Mouse (Mus musculus): ENCODE measurements around the gene Gpi1. TPM values are rescaled to one million over a fixed set of nuclear protein-coding genes. Genes with fewer than 3 reads are reported as not detected.

Gene Gpi1
- polyA plus RNA-seq (2011; ENCODE audit: insufficient read length, low read depth, missing spikeins), result 244 and 331 TPM in 2 replicates

DNA sequence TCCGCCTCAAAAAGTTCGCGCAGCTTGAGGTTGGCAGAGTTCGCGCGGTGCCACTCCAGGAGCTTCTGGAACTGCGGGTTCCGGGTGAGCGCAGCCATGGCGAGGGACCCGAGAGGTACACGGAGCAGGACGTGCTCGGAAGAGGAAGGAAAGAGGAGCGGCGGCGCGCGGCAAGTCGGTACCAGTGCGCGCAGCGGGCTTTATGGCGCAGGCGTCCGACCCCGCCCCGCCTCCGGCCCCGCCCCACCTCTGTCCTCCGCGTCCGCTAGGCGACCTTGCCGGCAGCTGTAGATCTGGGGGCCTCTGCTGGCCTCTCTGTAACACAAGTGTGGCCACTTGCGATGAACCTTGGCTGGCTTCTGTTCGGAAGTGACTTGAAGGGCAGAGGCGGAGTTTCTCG, at the start of gene Gpi1:
Gpi1 (minus strand) TSS at position 221 of the 400 bp plus-strand sequence.
- Histone ChIP-seq H3K4me3 (ENCODE audit: insufficient read depth, low read length) (peak within 1 kb of the TSS; percentile 88), H3K27ac (ENCODE audit: insufficient read depth, low read length) (peak within 1 kb of the TSS; percentile 79), H3K4me1 (ENCODE audit: control insufficient read depth, insufficient read depth, low read length) (peaks cover 12% of the 10 kb centered on the region)
- 0 out of 2 replicates have a peak, but pooled peaks have one; percentile 3 for TF ChIP-seq CTCF (IDR thresholded peaks at IDR 0.05; ENCODE audit: borderline replicate concordance, insufficient read depth, low read length)
- TF ChIP-seq POLR2A (IDR thresholded peaks at IDR 0.05; ENCODE audit: low read depth, low read length), result peak; percentile 96

DNA sequence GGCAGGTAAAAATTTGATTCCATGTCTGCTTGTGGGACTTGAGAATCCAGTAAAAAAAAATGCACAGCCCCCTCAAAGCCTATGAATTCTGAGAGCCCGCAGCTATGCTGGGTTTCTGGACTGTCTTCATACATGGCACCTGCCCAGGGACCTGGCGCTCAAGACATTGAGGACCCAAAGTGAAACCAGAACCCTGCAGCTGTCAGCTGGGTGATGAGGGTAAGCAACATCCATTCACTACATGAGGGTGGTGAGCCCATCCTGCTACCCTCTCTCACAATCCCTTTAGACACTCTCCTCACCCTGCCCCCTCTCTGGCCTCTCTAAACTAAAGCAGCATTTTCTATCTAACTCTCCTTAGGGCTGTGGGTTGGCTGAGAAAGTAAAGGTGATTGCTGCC, 47.5 kb upstream of the Gpi1 start:
- H3K4me3 ChIP-seq (ENCODE audit: insufficient read depth, low read length), result no peak overlapping the region
- H3K4me1 ChIP-seq (ENCODE audit: control insufficient read depth, insufficient read depth, low read length), result 0 out of 2 replicates have a peak, but pooled peaks cover under 1% of the 10 kb centered on the region
- TF ChIP-seq CTCF (IDR thresholded peaks at IDR 0.05; ENCODE audit: borderline replicate concordance, insufficient read depth, low read length), result no peak
- no peak for TF ChIP-seq POLR2A (IDR thresholded peaks at IDR 0.05; ENCODE audit: low read depth, low read length)
- no peak overlapping the region for H3K27ac ChIP-seq (ENCODE audit: insufficient read depth, low read length)

DNA sequence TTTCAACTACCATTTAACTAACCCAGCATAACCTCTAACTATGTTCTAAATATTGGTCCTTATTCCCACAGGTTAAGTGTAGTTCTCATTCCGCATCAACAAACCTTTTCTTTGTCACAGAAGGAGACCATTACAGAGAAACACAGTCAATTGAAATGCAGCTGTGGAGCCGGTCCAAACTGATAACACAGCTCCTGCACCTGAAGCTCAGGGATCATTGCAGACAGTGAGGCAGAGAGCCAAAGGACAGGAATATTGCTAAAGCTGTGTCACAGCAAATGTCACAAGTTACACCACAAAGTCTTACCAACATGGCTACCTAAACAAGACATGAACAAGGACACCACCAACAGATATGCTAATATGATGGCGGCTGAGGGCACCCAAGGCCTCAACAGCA, 45.9 kb upstream of the Gpi1 start:
- Histone ChIP-seq H3K4me3 (ENCODE audit: insufficient read depth, low read length) (no peak overlapping the region), H3K27ac (ENCODE audit: insufficient read depth, low read length) (no peak overlapping the region), H3K4me1 (ENCODE audit: control insufficient read depth, insufficient read depth, low read length) (0 out of 2 replicates have a peak, but pooled peaks cover 4% of the 10 kb centered on the region)
- no peak for TF ChIP-seq CTCF (IDR thresholded peaks at IDR 0.05; ENCODE audit: borderline replicate concordance, insufficient read depth, low read length)

DNA sequence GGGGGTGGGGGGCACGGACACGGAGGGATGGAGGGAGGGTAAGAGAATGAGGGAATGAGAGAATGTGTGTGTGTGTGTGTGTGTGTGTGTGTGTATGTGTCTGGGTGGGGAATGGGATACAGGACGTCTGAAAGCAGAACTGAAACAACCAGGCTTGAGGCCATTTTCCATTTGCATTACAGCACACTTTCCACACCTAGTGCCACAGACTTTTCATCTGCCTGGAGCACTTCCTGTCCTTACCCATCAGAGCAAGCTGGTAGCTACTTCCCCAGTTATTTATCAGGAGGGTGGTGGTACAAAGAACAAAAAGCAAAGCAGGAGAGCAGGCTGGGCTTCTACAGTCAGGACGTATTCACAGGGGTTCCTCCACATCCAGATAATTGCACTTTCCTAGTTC, 42.3 kb upstream of the Gpi1 start:
- no peak for TF ChIP-seq CTCF (IDR thresholded peaks at IDR 0.05; ENCODE audit: borderline replicate concordance, insufficient read depth, low read length)
- no peak for TF ChIP-seq POLR2A (IDR thresholded peaks at IDR 0.05; ENCODE audit: low read depth, low read length)
- H3K4me1 ChIP-seq (ENCODE audit: control insufficient read depth, insufficient read depth, low read length), result peaks cover 18% of the 10 kb centered on the region
- H3K4me3 ChIP-seq (ENCODE audit: insufficient read depth, low read length), result no peak overlapping the region
- no peak overlapping the region for H3K27ac ChIP-seq (ENCODE audit: insufficient read depth, low read length)

DNA sequence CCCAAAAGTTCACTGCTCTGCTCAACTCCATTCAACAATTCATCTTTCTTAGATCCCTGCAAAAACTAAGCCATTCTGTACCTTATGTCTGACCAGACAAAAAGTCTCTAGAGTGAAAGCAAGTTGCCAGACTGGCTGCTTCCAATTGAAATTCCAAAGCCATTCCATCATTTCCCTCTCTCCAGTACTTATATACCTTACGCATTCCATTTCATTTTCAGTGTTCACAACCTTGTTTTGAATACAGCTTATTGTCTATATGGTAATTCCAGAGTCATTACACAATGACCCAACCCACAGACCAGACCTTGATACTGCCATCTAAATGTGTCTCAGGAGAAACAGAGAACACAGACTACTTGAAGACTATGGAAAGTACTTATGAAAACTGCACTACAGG, 38.3 kb upstream of the Gpi1 start:
- Histone ChIP-seq H3K4me1 (ENCODE audit: control insufficient read depth, insufficient read depth, low read length) (peaks cover 27% of the 10 kb centered on the region), H3K27ac (ENCODE audit: insufficient read depth, low read length) (peak overlapping the region; percentile 97)
- TF ChIP-seq POLR2A (IDR thresholded peaks at IDR 0.05; ENCODE audit: low read depth, low read length) (no peak), CTCF (IDR thresholded peaks at IDR 0.05; ENCODE audit: borderline replicate concordance, insufficient read depth, low read length) (no peak)

DNA sequence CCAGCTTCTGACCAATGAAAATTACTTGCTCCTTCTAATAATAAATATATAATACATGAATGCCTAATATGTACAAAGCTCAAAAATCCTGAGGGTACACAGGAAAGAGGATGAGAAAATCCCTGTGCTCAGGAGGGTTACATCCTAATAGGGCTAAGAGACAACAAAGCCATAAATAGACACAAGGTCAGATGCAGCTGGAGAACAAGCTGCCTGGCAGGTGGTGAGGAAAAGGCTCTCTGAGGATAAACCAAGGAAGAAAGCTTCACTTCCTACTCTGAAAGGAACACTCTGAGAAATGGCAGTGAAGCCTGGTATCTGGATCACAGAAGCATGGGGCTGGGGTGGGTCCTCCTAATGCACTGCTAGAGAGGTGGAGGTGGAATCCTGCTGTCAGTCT, 36.3 kb upstream of the Gpi1 start:
- TF ChIP-seq POLR2A (IDR thresholded peaks at IDR 0.05; ENCODE audit: low read depth, low read length) (no peak), CTCF (IDR thresholded peaks at IDR 0.05; ENCODE audit: borderline replicate concordance, insufficient read depth, low read length) (no peak)
- Histone ChIP-seq H3K4me3 (ENCODE audit: insufficient read depth, low read length) (no peak overlapping the region), H3K27ac (ENCODE audit: insufficient read depth, low read length) (peak overlapping the region; percentile 19; the same call in 1 of the 2 replicates), H3K4me1 (ENCODE audit: control insufficient read depth, insufficient read depth, low read length) (peaks cover 23% of the 10 kb centered on the region)

More for the DNA sequence above, 38.3 kb upstream of the Gpi1 start:
- no peak overlapping the region for H3K4me3 ChIP-seq (ENCODE audit: insufficient read depth, low read length)

DNA sequence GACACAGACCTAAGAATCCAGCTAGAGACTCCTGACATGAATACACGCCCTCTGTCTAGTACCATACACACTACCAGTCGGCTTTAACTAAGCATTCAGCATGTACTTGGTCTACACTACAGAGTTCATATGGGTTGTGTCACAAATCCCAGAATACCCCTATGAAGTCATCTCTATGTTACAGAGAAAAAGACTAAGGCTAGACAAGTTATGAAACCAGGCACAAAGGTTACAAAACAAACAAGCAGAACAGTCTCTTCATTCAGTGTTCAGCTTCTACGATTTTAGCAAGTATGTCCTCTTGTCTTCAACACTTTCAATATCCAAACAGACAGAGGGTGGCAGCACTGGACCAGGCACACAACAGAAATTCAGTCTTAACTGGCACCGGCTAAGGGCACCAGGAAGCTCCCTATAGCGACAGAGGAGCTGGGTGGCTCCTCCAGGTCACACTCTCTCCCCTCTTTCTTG, 35.8 kb upstream of the Gpi1 start:
- H3K4me1 ChIP-seq (ENCODE audit: control insufficient read depth, insufficient read depth, low read length), result peaks cover 22% of the 10 kb centered on the region
- H3K27ac ChIP-seq (ENCODE audit: insufficient read depth, low read length), result no peak overlapping the region
- H3K4me3 ChIP-seq (ENCODE audit: insufficient read depth, low read length), result no peak overlapping the region
- TF ChIP-seq CTCF (IDR thresholded peaks at IDR 0.05; ENCODE audit: borderline replicate concordance, insufficient read depth, low read length) (peak; percentile 32; the same call in 1 of the 2 replicates), POLR2A (IDR thresholded peaks at IDR 0.05; ENCODE audit: low read depth, low read length) (no peak)

DNA sequence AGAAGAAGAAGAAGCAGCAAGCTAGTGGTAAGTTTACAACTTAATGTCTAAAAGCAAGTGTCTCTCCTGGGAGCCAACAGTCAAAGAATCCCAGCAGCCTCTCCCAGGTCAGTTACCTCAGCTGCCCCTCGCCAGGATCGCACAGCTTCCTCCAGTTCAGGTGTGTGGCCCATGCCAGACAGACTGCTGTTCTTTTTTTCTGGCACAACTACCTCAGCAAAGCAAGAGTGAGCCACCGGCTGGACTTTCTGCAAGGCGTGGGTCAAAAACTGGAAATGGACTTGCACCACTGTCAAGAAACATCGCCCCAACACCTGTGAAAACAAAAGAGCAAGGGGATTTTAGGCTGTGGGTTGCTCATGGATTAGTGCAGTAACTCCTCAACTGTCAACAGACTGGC, 33.3 kb upstream of the Gpi1 start:
- TF ChIP-seq POLR2A (IDR thresholded peaks at IDR 0.05; ENCODE audit: low read depth, low read length), result no peak
- TF ChIP-seq CTCF (IDR thresholded peaks at IDR 0.05; ENCODE audit: borderline replicate concordance, insufficient read depth, low read length), result no peak
- Histone ChIP-seq H3K27ac (ENCODE audit: insufficient read depth, low read length) (no peak overlapping the region), H3K4me1 (ENCODE audit: control insufficient read depth, insufficient read depth, low read length) (peaks cover 12% of the 10 kb centered on the region), H3K4me3 (ENCODE audit: insufficient read depth, low read length) (no peak overlapping the region)

DNA sequence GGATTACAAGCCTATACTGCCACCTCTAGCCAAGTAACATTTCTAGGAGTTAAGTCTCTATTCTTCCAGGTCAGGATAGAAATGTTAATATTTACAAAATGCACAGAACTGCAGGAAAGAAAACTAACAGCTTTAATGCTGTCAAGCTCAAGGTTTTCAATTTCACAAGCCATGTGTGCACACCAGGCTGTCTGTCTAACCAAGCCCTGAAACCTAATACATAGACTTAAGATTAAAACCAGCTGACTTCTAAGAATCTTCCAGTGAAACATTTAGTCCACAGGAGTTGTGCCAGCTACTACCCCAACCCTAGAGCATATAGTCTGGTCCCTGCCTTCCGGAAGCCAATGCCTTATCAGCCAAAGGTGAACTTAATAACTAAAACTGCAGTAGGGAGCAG, 28.3 kb upstream of the Gpi1 start:
- H3K4me3 ChIP-seq (ENCODE audit: insufficient read depth, low read length), result no peak overlapping the region
- H3K27ac ChIP-seq (ENCODE audit: insufficient read depth, low read length), result peak overlapping the region; percentile 52; the same call in 1 of the 2 replicates
- no peaks in the 10 kb centered on the region for H3K4me1 ChIP-seq (ENCODE audit: control insufficient read depth, insufficient read depth, low read length)
- TF ChIP-seq CTCF (IDR thresholded peaks at IDR 0.05; ENCODE audit: borderline replicate concordance, insufficient read depth, low read length) (no peak), POLR2A (IDR thresholded peaks at IDR 0.05; ENCODE audit: low read depth, low read length) (no peak)

DNA sequence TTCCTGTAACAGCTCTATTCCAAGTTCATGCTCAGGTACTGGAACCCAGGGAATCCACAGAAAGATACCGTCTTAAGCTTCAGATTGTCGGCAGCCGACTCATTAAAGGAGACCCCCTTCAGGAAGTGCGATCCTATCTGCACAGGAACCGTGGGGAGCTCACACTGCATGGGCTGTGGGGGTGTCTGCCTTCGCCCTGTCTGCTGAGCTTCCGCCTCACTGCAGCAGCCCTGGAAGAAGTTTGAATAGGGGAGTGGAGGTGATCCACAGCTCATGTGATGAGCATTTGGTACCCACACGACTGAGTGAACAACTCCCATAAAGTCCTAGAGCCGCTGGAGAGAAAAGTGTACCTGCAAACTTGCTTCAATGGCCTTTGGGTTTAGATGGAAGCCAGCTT, 27.1 kb upstream of the Gpi1 start:
- Histone ChIP-seq H3K4me1 (ENCODE audit: control insufficient read depth, insufficient read depth, low read length) (no peaks in the 10 kb centered on the region), H3K4me3 (ENCODE audit: insufficient read depth, low read length) (no peak overlapping the region), H3K27ac (ENCODE audit: insufficient read depth, low read length) (no peak overlapping the region)
- TF ChIP-seq POLR2A (IDR thresholded peaks at IDR 0.05; ENCODE audit: low read depth, low read length) (no peak), CTCF (IDR thresholded peaks at IDR 0.05; ENCODE audit: borderline replicate concordance, insufficient read depth, low read length) (no peak)

Measured in embryonic fibroblast, embryonic 13.5 days (primary cell).